Mouse (Mus musculus) lung, embryonic 14.5 days (tissue): ENCODE measurements around the gene Cox6b2. TPM values are rescaled to one million over a fixed set of nuclear protein-coding genes. Genes with fewer than 3 reads are reported as not detected.
A peak's percentile ranks its signal among the peaks of the same experiment; 100 is the strongest.
"Not testable (repeated sequence)": the region's sequence is repeated elsewhere in the genome, so short reads cannot be mapped to it uniquely, and the experiment has no call there.

Experiments used
- ATAC-seq: fragments of 200-750 bp; cut with Nextera tagmentation; 2 replicates; pipeline ENCODE4 v1.8.0; 2017; ENCODE audit warnings: mild to moderate bottlenecking, moderate TSS enrichment, moderate library complexity; ENCODE audit not compliant: insufficient read depth
- DNase-seq: peaks from one replicate; pipeline ENCODE4 v3.0.0-alpha.2; 2015
- H3K27ac ChIP-seq: fragments of 300-500 bp; sonication (generic); 2 replicates; pipeline ENCODE4 v1.5.1; 2014; ENCODE audit warnings: low read depth, mild to moderate bottlenecking, moderate library complexity
- H3K27me3 ChIP-seq: fragments of 300-500 bp; sonication (generic); 2 replicates; pipeline ENCODE4 v1.6.1; 2014; ENCODE audit warnings: low read length, control low read depth; ENCODE audit not compliant: insufficient read depth
- H3K36me3 ChIP-seq: fragments of 300-500 bp; sonication (generic); 2 replicates; pipeline ENCODE4 v1.6.1; 2014; ENCODE audit warnings: control low read depth; ENCODE audit not compliant: insufficient read depth
- H3K4me1 ChIP-seq: fragments of 300-500 bp; sonication (generic); 2 replicates; pipeline ENCODE4 v1.6.1; 2014; ENCODE audit warnings: antibody characterized with exemption, control low read depth; ENCODE audit not compliant: insufficient read depth
- H3K4me2 ChIP-seq: fragments of 300-500 bp; sonication (generic); 2 replicates; pipeline ENCODE4 v1.6.1; 2014; ENCODE audit warnings: mild to moderate bottlenecking
- H3K4me3 ChIP-seq: fragments of 300-500 bp; sonication (generic); 2 replicates; pipeline ENCODE4 v1.5.1; 2014; ENCODE audit warnings: low read depth, low read length
- H3K9ac ChIP-seq: fragments of 300-500 bp; sonication (generic); 2 replicates; pipeline ENCODE4 v1.6.1; 2014
- H3K9me3 ChIP-seq: fragments of 300-500 bp; sonication (generic); 2 replicates; pipeline ENCODE4 v1.6.1; 2016; ENCODE audit warnings: low read depth, low read length, control low read depth
- CTCF ChIP-seq: IDR thresholded peaks from 2 replicates; pipeline ENCODE4 v1.5.1; 2016; ENCODE audit warnings: antibody characterized with exemption, low read depth
- WGBS: fragments of 180-500 bp; shearing (Covaris S2); extraction: QIAGEN DNeasy Blood & Tissue Kit; methylation state at CpG from one replicate; pipeline ENCODE4 v1.1.7; 2014; 5-methylcytosine and 5-hydroxymethylcytosine counted together
- polyA plus RNA-seq: library from polyadenylated mRNA; unstranded; fragments of >200 nt; fragmentation: Nextera tagmentation; extraction: Ambion mirVana; gene quantifications from 2 replicates; pipeline ENCODE4 v1.2.1, GENCODE M21; 2014

Gene Cox6b2
- 37.3 and 40.1 TPM in 2 replicates for polyA plus RNA-seq

DNA sequence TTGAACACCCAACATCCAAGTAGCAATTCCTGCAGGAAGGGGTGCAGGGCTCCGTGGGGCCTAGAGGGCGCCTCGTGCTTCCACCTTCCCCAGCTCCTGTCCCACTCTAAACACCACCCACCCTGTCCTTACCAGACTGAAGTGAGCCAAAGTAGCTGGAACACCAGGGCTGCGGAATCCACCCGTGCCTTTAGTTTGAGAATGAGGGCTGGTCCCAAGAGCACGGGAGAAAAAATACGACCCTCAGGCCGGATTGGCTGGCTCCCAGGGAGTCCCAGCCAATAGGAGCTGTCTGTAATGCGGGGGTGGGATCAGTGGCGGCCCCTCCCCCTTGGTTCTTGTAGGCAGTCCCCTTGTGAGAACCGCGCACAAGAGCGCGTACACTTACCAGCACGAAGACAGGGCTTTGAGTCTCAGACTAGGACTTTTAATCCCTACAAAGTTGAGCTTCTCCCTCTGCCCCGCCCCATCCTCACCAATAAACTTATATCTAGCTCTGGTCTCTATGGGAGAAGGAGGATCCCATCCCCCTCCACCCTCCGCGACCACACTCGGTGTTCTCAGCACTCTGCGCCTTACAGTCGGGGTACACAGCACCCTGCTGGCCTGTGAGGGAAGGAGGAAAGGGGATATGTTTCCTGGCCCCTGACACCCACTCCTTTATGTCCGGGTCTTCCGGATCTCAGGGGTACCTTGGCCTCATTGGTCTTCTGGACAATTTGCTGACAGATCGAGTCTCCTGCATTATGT lies at the start of gene Cox6b2:
TSS of gene Cox6b2 (minus strand) at position 274 of the 750 bp plus-strand sequence.
- peaks cover 3% of the 10 kb centered on the region; the same call in 1 of the 2 replicates for H3K4me1 ChIP-seq
- H3K4me3 ChIP-seq = peak within 1 kb of the TSS; percentile 41
- DNase-seq (peak; percentile 96), ATAC-seq (peak; percentile 94)
- no peaks in the 10 kb centered on the region for H3K36me3 ChIP-seq
- peak; percentile 27; the same call in 1 of the 2 replicates for TF ChIP-seq CTCF
- WGBS = 2% methylated on average over 24 of the region's 24 CpGs
- peak within 1 kb of the TSS; percentile 22; the same call in 1 of the 2 replicates for H3K27ac ChIP-seq
- peak within 1 kb of the TSS; percentile 60 for H3K4me2 ChIP-seq
- no peaks in the 10 kb centered on the region for H3K9me3 ChIP-seq
- H3K9ac ChIP-seq = peak within 1 kb of the TSS; percentile 13; the same call in 1 of the 2 replicates
- no peaks in the 10 kb centered on the region for H3K27me3 ChIP-seq

DNA sequence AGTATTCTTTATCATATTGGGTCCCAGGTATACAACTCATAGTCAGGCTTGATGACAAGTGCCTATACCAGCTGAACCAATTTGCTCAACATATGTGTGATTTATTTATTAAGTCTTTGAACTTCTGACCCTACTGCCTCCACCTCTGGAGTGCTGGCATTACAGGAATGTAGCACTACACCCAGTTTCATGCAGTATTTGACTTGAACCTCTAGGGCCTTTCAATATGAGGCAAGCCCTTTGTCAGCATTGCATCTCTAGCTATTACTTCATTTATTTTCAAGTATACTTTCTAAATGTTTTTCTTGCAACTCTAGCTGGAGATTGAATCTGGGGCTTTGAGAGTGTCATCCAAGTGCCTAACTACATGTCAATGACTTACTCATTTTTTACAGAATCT lies 49.4 kb upstream of the Cox6b2 start:
- Histone ChIP-seq H3K4me2 (no peak overlapping the region), H3K36me3 (peaks cover 47% of the 10 kb centered on the region), H3K27me3 (no peaks in the 10 kb centered on the region), H3K4me3 (no peak overlapping the region), H3K4me1 (no peaks in the 10 kb centered on the region), H3K9ac (no peak overlapping the region), H3K27ac (no peak overlapping the region), H3K9me3 (no peaks in the 10 kb centered on the region)
- no peak for TF ChIP-seq CTCF
- no peak for DNase-seq
- ATAC-seq = no peak

DNA sequence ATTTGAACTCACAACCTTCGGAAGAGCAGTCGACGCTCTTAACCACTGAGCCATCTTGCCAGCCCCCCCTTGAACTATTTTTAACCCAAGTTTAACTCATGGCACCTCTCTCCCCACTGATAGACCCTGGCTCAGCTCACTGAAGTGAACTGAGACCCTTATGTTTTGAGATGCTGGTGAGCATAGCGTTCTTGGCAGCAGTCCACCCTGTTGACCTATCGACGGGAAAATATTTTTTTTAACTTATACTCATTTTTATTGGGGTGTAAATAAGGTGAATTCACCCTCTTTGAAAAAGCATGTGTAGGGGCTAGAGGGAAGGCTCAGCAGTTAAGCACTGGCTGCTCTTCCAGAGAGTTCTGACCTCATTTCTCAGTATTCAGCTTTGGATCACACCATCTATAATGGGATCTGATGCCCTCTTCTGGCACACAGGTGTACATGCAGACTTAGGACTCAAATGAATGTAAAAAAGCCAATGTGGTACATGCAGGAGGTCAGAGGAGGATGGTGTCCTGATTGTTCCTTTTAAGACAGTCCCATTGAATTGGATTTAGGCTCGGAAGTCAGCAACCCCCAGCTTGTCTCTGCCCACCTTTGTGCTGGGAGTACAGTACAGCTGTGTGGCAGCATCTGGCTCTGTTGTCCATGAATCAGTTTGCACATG lies 43.0 kb upstream of the Cox6b2 start:
- Histone ChIP-seq H3K9me3 (no peaks in the 10 kb centered on the region), H3K4me3 (no peak overlapping the region)
- DNase-seq = peak; percentile 70

DNA sequence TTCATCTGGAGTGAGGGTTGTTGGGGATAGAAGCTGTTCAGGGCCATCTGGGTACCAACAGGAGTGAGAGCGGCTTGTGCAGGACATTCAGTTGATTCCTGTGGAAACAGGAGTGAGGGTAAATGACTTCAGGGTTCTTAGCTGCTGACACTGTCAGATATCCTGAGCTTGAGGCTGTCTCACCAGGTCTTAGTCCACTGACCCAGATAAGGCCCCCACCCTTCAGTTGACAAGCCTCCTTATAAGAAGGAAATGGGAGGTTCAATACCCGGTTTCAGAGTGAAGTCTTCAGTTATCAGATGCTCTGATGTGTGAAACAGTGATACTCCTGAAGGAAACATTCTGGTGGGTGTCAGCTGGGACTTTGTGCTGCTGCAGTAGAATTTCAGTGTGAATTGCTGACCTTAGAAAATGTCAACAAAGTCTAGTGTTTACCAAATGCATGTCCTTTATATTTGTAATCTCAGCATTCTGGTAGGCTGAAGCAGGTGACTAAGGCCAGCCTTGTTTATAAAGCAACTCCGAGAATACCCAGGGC lies 41.8 kb upstream of the Cox6b2 start:
- Histone ChIP-seq H3K36me3 (peaks cover 50% of the 10 kb centered on the region), H3K27me3 (peaks cover 5% of the 10 kb centered on the region; the same call in 1 of the 2 replicates), H3K9ac (no peak overlapping the region), H3K4me2 (peak overlapping the region; percentile 81), H3K9me3 (no peaks in the 10 kb centered on the region), H3K4me1 (no peaks in the 10 kb centered on the region; the same call in 1 of the 2 replicates), H3K4me3 (peak overlapping the region; percentile 81; the same call in 1 of the 2 replicates), H3K27ac (no peak overlapping the region)
- no peak for TF ChIP-seq CTCF
- DNase-seq (no peak), ATAC-seq (no peak)
- 73% methylated on average over 3 of the region's 3 CpGs for WGBS

More for the DNA sequence above, 43.0 kb upstream of the Cox6b2 start:
- no peaks in the 10 kb centered on the region for H3K27me3 ChIP-seq
- no peak overlapping the region for H3K27ac ChIP-seq
- no peaks in the 10 kb centered on the region; the same call in 1 of the 2 replicates for H3K4me1 ChIP-seq
- ATAC-seq = peak; percentile 3; the same call in 1 of the 2 replicates
- 67% methylated on average over 7 of the region's 7 CpGs for WGBS
- H3K4me2 ChIP-seq = no peak overlapping the region
- peaks cover 50% of the 10 kb centered on the region for H3K36me3 ChIP-seq
- TF ChIP-seq CTCF = peak; percentile 72
- no peak overlapping the region for H3K9ac ChIP-seq

DNA sequence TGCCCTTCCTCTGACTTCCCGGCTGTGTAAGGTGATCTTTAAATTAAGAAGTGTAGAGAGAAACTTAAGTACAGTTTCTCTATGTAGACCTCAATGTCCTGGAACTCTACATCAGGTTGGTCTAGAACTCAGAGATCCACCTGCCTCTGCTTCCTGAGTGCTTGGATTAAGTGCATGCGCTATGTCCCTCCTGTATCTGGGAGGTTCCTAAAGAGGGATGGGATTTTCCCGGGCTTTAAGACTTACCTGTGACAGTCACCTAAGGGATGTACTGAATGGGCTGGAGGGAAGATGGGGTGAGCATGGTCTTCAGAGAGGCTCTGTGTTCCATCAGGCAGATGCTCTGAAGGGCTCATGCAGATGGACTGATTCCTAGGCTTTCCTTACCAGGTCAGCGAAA lies 40.8 kb upstream of the Cox6b2 start:
- H3K27ac ChIP-seq = peak overlapping the region; percentile 93; the same call in 1 of the 2 replicates

DNA sequence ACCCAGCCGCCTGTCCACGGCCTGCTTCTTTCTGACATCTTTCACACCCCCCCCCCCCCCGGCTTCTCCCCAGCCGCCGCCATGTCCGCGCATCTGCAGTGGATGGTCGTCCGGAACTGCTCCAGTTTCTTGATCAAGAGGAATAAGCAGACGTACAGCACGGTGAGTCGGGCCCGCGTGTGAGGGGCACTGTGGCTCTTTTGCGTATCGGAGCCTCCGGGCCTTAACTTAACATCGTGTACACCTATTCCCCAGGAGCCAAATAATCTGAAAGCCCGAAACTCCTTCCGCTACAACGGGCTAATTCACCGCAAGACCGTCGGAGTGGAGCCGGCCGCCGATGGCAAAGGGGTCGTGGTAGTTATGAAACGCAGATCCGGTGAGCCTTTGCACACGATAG lies 40.4 kb upstream of the Cox6b2 start:
- H3K4me1 ChIP-seq, H3K9me3 ChIP-seq, H3K27me3 ChIP-seq, DNase-seq, ATAC-seq: not testable (repeated sequence)
- Histone ChIP-seq H3K4me2 (peak overlapping the region; percentile 81), H3K36me3 (peaks cover 45% of the 10 kb centered on the region), H3K4me3 (peak overlapping the region; percentile 81), H3K9ac (peak overlapping the region; percentile 97), H3K27ac (peak overlapping the region; percentile 93)
- under 1% methylated on average over 29 of the region's 31 CpGs for WGBS

More for the DNA sequence above, 40.8 kb upstream of the Cox6b2 start:
- H3K4me3 ChIP-seq = peak overlapping the region; percentile 81
- peaks cover 6% of the 10 kb centered on the region; the same call in 1 of the 2 replicates for H3K27me3 ChIP-seq
- WGBS = 34% methylated on average over 4 of the region's 4 CpGs
- no peak for DNase-seq
- peak overlapping the region; percentile 81 for H3K4me2 ChIP-seq
- TF ChIP-seq CTCF = no peak
- ATAC-seq = no peak
- no peaks in the 10 kb centered on the region for H3K9me3 ChIP-seq
- no peaks in the 10 kb centered on the region; the same call in 1 of the 2 replicates for H3K4me1 ChIP-seq
- H3K36me3 ChIP-seq = peaks cover 49% of the 10 kb centered on the region
- peak overlapping the region; percentile 97 for H3K9ac ChIP-seq
